Mouse (Mus musculus) forebrain, embryonic 11.5 days (tissue): ENCODE measurements around the gene Trmt2a. TPM values are rescaled to one million over a fixed set of nuclear protein-coding genes. Genes with fewer than 3 reads are reported as not detected.

Experiments used
- ATAC-seq: fragments of 200-750 bp; cut with Nextera tagmentation; replicated peaks from 2 replicates; pipeline ENCODE4 v1.8.0; 2017; ENCODE audit warnings: moderate TSS enrichment; ENCODE audit not compliant: low FRiP score
- DNase-seq: peaks from one replicate; pipeline ENCODE4 v3.0.0-alpha.2; 2017; ENCODE audit warnings: low spot score
- H3K27ac ChIP-seq: fragments of 300-500 bp; sonication (generic); 2 replicates; pipeline ENCODE4 v1.5.1; 2014; ENCODE audit warnings: low read depth, low read length
- H3K27me3 ChIP-seq: fragments of 300-500 bp; sonication (generic); 2 replicates; pipeline ENCODE4 v1.6.1; 2014; ENCODE audit warnings: mild to moderate bottlenecking, low read length, mixed read lengths; ENCODE audit not compliant: control insufficient read depth, insufficient read depth
- H3K36me3 ChIP-seq: fragments of 300-500 bp; sonication (generic); 2 replicates; pipeline ENCODE4 v1.6.1; 2014; ENCODE audit warnings: mild to moderate bottlenecking, low read length, moderate library complexity, mixed read lengths; ENCODE audit not compliant: control insufficient read depth, insufficient read depth
- H3K4me1 ChIP-seq: fragments of 300-500 bp; sonication (generic); replicated peaks from 2 replicates; pipeline ENCODE4 v1.6.1; 2014; ENCODE audit warnings: low read length, mixed read lengths; ENCODE audit not compliant: control insufficient read depth, insufficient read depth
- H3K4me2 ChIP-seq: fragments of 300-500 bp; sonication (generic); 2 replicates; pipeline ENCODE4 v1.6.1; 2014; ENCODE audit warnings: low read depth, mild to moderate bottlenecking, low read length, moderate library complexity, mixed read lengths; ENCODE audit not compliant: severe bottlenecking
- H3K4me3 ChIP-seq: fragments of 300-500 bp; sonication (generic); 2 replicates; pipeline ENCODE4 v1.5.1; 2014; ENCODE audit warnings: low read depth, low read length
- H3K9ac ChIP-seq: fragments of 300-500 bp; sonication (generic); 2 replicates; pipeline ENCODE4 v1.6.1; 2014; ENCODE audit warnings: low read length
- H3K9me3 ChIP-seq: fragments of 300-500 bp; sonication (generic); 2 replicates; pipeline ENCODE4 v1.6.1; 2016; ENCODE audit warnings: low read length, mixed read lengths; ENCODE audit not compliant: control insufficient read depth
- WGBS: fragments of 180-500 bp; shearing (Covaris S2); extraction: QIAGEN DNeasy Blood & Tissue Kit; methylation state at CpG from one replicate; pipeline ENCODE4 v1.1.7; 2014; 5-methylcytosine and 5-hydroxymethylcytosine counted together
- polyA plus RNA-seq: library from polyadenylated mRNA; unstranded; fragments of >200 nt; fragmentation: Nextera tagmentation; extraction: Ambion mirVana; gene quantifications from 2 replicates; pipeline ENCODE4 v1.2.1, GENCODE M21; 2014

Trmt2a gene
- polyA plus RNA-seq, 1 experiment from 2014 or later, result 110 TPM

DNA sequence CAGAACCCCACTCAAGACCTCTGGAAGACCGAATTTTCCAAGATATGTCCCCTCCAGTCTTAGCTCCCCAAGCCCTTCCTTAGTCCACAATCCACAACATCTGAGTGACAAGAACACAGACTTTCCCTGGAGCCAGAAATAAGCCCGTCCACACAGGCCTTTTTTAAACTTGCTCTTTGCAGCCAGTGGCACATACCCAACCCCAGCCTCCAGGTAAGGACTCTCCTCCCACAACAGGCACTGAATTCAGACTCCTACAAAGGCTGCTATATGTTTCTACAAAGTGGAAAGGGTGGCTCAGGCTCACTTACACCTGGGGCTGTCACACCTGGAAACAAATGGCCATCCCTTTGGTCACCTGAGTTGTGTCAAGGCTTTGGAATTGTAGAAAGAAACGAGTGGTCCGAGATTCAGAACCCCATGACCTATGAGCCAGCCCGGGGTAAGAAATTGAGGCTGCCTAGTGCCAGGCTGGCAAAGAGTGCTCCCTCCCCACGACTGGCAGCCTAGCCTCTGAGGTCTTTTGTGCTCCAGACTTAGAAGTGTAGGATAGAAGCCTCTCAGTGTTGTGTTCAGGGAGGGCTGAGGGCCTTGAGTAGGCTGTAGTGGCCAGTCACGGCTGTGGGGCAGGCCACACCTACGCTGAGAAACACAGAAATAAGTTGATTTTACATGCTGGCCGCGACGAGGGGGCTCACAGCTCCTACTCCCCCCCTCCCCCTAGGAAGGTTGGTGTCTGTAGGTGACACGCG is 14.4 kb upstream of the Trmt2a start:
- Histone ChIP-seq H3K27me3 (no peaks in the 10 kb centered on the region), H3K4me2 (peak overlapping the region; percentile 80), H3K9me3 (no peaks in the 10 kb centered on the region), H3K36me3 (peaks cover 4% of the 10 kb centered on the region; the same call in 1 of the 2 replicates), H3K27ac (no peak overlapping the region), H3K4me1 (peaks cover 7% of the 10 kb centered on the region), H3K4me3 (peak overlapping the region; percentile 87), H3K9ac (peak overlapping the region; percentile 91)
- ATAC-seq (peak; percentile 9), DNase-seq (no peak)
- 21% methylated on average over 13 of the region's 13 CpGs for WGBS

DNA sequence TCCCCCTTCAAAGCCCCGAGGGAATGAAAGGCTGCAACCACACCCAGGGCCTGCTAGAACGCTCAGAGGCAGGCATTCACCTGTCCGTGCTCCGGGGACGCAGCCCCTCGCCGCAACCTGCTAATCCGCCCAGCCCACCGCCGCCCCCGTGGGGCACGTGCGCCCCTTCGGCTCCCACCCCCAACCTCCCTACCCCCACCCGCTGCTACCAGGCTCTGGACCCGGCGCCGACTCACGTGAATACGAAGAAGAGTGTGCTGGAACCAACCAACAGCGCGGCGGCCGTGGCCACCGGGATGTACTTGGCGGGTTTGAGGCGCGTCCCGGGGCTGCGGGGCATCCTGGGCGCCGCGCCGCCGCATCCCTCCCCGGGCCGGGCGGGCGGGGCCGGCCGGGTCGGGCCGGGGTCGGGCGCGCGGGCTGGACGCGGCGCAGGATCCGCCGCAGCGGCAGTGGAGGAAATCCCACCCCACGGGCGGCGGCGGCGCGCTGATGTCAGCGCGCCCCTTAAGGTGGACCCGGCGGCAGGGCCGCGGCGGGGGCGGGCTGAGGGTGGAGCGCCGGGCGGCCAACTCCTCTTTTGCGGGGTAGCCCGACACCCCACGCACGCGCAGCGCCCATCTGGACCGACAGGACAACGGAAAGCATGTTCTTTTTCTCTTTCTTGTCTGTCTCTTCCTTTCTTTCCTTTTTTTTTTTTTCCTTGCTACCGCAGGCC is 13.6 kb upstream of the Trmt2a start, which contains the start of gene Zdhhc8:
TSS of gene Zdhhc8 (minus strand) at position 466 of the 718 bp plus-strand sequence.
- H3K36me3 ChIP-seq, result peaks cover 9% of the 10 kb centered on the region
- H3K4me2 ChIP-seq, result peak within 1 kb of the TSS; percentile 80
- DNase-seq (peak; percentile 82), ATAC-seq (peak; percentile 73)
- peak within 1 kb of the TSS; percentile 83 for H3K27ac ChIP-seq
- no peaks in the 10 kb centered on the region for H3K27me3 ChIP-seq
- H3K4me3 ChIP-seq, result peak within 1 kb of the TSS; percentile 87
- peaks cover 7% of the 10 kb centered on the region for H3K4me1 ChIP-seq
- H3K9ac ChIP-seq, result peak within 1 kb of the TSS; percentile 91
- H3K9me3 ChIP-seq, result no peaks in the 10 kb centered on the region
- WGBS, result under 1% methylated on average over 77 of the region's 79 CpGs

DNA sequence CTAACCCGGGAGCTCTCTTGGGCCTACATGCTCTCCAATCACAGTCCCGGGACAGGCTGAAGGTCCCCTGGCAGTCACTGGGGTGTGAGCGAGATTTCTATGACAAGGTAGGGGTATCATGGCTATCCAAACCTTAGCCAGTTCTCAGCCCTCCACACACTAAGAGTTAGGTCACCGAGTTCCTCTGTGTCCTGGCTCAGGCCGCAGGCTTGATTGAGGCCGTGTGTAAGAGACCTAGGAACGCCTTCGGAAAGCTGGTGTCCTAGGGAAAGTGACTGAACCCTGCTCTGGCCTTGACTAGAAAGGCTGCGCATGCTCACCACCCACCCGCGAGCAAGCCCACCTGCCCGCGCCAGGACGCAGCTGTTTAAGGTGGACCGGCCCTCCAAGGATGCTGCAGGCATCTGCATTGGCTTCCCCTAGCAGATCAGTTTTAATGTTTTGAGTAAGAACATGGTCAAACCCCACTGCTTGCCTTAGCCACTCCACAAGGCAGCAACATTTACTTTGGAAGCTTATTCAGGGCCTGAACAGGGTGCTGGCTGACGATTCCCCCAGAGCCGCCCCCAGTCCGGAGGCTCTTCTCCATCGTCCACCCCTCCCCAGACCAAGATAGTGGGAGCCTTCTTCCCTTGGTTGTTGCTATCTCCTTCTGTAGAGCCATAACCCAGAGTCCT is 13.0 kb upstream of the Trmt2a start:
- H3K27ac ChIP-seq, result peak overlapping the region; percentile 83
- H3K27me3 ChIP-seq, result no peaks in the 10 kb centered on the region
- H3K9me3 ChIP-seq, result no peaks in the 10 kb centered on the region
- 6% methylated on average over 19 of the region's 19 CpGs for WGBS
- peak; percentile 82 for DNase-seq
- peaks cover 9% of the 10 kb centered on the region for H3K36me3 ChIP-seq
- peak overlapping the region; percentile 91 for H3K9ac ChIP-seq
- H3K4me2 ChIP-seq, result peak overlapping the region; percentile 80
- peak overlapping the region; percentile 87 for H3K4me3 ChIP-seq
- peaks cover 7% of the 10 kb centered on the region for H3K4me1 ChIP-seq
- peak; percentile 67 for ATAC-seq

DNA sequence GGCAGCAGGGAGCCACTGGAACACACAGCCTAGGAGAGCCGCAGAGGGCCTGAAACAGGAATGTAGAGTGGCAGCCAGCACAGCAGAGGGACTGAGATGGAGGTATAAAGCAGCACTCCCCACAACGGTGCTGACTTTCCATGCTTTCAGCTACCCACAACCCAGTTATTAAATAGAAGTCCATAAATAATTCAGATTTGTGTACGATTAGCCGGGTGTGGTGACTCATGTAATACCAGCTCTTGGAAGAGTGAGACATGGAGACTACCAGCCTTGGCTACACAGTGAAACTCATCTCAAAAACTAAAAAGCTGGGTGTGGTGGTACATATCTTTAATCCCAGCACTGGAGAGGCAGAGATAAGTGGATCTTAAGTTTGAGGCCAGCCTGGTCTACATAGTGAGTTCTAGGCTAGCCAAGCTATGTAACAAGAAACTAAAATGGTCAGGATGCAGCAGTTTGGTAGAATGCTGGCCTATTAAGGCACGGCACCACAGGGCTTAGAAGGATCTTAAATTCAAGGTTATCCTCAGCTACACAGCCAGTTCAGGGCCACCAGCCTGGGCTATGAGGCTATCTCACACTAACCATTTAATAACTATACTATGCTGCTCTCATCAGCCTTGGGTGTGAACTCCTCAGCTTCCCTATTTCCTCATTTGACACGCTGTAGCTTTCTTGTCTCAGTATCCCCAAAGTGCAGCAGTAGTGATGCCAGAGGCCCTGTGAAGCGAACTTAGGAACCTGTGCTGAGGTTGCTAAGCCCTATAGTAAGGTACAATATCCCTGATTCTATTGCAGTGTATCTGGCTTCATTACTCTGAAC is 11.6 kb upstream of the Trmt2a start:
- no peak overlapping the region; the same call in none of the 2 replicates for H3K9ac ChIP-seq

DNA sequence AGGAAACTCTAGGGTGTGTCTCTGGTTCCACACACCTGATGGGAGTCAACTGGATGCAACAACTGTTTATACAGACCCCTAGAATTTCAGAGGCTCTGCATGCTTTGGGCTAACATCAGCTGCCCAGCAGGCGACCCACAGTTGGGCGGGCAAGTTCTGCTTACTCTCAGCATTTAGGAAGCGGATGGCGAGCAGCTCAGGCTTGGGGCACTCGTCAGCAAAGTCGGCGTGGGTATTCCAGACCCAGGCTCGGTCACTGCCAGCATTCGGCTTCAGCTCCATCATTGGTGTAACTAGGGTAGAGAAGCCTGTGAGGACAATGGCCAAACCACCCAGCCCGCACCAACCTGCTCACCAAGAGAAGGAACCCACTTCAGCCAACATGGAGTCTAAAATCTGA is 6.9 kb upstream of the Trmt2a start:
- no peak overlapping the region for H3K4me2 ChIP-seq

More for the DNA sequence above, 11.6 kb upstream of the Trmt2a start:
- Histone ChIP-seq H3K9me3 (no peaks in the 10 kb centered on the region), H3K4me1 (peaks cover 7% of the 10 kb centered on the region), H3K27ac (no peak overlapping the region), H3K4me3 (no peak overlapping the region), H3K36me3 (peaks cover 17% of the 10 kb centered on the region), H3K4me2 (no peak overlapping the region), H3K27me3 (no peaks in the 10 kb centered on the region)
- DNase-seq (no peak), ATAC-seq (no peak)
- WGBS, result 81% methylated on average over 7 of the region's 7 CpGs

DNA sequence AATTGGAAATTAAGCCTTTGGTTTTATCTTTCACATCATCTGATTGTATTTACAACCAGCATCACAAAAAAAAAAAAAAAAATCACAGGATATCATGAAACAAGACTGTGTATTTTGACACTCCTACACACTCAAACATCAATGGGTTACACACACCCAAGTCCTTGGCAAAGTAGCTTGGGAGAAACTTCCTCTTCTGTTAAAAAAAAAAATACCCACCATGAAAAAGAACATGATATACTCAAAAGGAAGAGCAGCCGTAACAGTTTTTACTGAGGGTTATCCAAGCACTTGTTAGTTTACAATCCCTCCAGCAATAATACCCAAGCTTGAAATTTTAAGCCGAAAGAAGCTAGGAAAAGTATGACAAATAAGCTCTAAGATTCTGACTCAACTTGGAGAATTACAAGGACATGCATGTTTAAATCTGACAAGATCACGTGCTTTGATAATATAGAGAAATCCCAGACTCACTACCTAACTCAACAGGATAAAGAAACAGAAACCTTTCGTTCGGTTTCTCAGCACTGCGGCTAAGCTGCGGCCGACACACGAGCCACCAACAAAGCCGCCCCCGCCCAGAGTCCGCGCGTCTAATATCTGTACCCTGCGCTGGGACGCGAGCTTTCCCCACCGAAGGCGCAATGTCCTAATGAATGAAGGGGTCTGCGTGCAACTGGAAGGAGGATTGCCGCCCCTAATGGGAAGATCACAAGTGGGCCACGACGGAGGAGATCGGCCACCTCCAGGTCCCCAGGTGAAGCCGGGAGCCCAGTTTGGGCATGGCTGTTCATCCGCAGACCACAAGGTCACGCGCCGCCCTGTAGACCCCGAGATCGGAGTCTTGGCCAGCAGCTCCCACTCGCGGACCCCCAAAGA is 719 bp upstream of the Trmt2a start:
- DNase-seq (no peak), ATAC-seq (0 out of 2 replicates have a peak, but pooled peaks have one; percentile 1)
- peak overlapping the region; percentile 61 for H3K4me2 ChIP-seq
- no peaks in the 10 kb centered on the region for H3K27me3 ChIP-seq
- 1% methylated on average over 26 of the region's 33 CpGs for whole genome bisulfite sequencing
- peaks cover 31% of the 10 kb centered on the region for H3K36me3 ChIP-seq
- peak overlapping the region; percentile 89 for H3K27ac ChIP-seq
- peak overlapping the region; percentile 99 for H3K9ac ChIP-seq
- peaks cover 16% of the 10 kb centered on the region for H3K4me1 ChIP-seq
- peak overlapping the region; percentile 97 for H3K4me3 ChIP-seq
- H3K9me3 ChIP-seq, result no peaks in the 10 kb centered on the region

More for the DNA sequence above, 6.9 kb upstream of the Trmt2a start:
- 90% methylated on average over 10 of the region's 10 CpGs for WGBS
- no peak overlapping the region for H3K9ac ChIP-seq
- DNase-seq (no peak), ATAC-seq (no peak)
- H3K4me1 ChIP-seq, result 0 out of 2 replicates have a peak, but pooled peaks cover 1% of the 10 kb centered on the region
- H3K27me3 ChIP-seq, result no peaks in the 10 kb centered on the region
- H3K4me3 ChIP-seq, result no peak overlapping the region
- no peak overlapping the region for H3K27ac ChIP-seq
- no peaks in the 10 kb centered on the region for H3K9me3 ChIP-seq
- H3K36me3 ChIP-seq, result peaks cover 51% of the 10 kb centered on the region

DNA sequence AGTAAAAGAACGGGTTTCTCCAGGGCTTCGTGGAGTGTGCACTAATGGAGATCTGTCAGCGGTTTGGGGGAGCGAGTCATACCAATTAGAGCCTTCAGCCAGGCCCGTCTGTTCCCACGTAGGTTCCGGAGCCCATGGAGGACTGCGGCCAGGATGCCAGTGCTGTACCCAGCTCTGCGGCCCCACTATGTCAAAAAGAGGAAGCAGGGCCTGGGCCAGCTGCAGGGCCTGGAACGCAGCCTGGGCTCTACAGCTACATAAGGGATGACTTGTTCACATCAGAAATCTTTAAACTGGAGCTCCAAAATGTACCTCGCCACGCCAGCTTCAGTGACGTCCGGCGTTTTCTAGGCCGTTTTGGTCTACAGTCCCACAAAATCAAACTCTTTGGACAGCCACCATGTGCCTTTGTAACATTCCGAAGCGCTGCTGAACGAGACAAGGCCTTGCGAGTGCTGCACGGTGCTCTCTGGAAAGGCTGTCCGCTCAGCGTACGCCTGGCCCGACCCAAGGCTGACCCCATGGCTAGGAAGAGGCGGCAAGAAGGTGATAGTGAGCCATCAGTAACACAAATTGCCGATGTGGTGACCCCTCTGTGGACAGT is 987 bp downstream of the Trmt2a start:
- Histone ChIP-seq H3K4me3 (peak overlapping the region; percentile 97), H3K4me2 (peak overlapping the region; percentile 89), H3K27ac (peak overlapping the region; percentile 77), H3K9me3 (no peaks in the 10 kb centered on the region), H3K9ac (peak overlapping the region; percentile 74), H3K4me1 (peaks cover 16% of the 10 kb centered on the region), H3K27me3 (no peaks in the 10 kb centered on the region), H3K36me3 (peaks cover 24% of the 10 kb centered on the region)
- 14% methylated on average over 27 of the region's 27 CpGs for WGBS
- peak; percentile 75 for DNase-seq
- no peak; the same call in 1 of the 2 replicates for ATAC-seq
